Mouse (Mus musculus): ENCODE data around the gene Lgalsl.

Gene Lgalsl

GRCm38 (mm10) chr11:20830686-20831505 lies at the start of gene Lgalsl:
Gene Lgalsl, minus strand, starts transcription at chr11:20831056.
- DNase-seq (ENCODE audit: low spot score in 2 of 2) = peak; percentile 76 to 77

- no peak for DNase-seq (ENCODE audit: low spot score in 2 of 2)
Measured at GRCm38 (mm10) chr11:20878644-20879043, 47.8 kb upstream of the Lgalsl start.

DNA sequence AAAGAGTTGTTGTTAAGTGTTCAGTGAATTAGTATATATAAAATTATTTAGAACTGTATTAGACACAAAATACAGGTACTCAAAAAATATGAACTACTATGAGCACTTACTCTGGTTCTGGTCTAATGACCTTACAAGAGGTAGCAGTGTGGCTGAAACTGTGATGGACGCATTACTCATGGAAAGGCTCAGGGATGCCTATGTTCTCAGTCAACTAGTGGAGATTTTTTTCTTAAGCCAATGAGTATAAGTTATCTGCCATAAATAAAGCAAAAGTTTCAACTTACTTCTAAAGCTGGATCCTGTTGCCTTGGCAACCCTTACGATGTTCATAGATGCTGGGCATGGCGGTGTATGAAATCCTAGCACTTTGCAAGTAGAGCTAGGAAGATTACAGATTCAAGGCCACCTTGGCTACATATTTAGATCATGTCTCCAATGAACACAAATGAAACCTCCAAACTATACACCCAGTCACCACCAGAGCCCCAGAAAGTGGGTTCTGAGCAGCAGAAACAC lies 46.8 kb upstream of the Lgalsl start:
- DNase-seq (ENCODE audit: low spot score in 2 of 2) = peak in 1 of 2 experiments; percentile 32

GRCm38 (mm10) chr11:20873386-20873785 lies 42.5 kb upstream of the Lgalsl start:
- no peak for DNase-seq (ENCODE audit: low spot score in 2 of 2)

DNA sequence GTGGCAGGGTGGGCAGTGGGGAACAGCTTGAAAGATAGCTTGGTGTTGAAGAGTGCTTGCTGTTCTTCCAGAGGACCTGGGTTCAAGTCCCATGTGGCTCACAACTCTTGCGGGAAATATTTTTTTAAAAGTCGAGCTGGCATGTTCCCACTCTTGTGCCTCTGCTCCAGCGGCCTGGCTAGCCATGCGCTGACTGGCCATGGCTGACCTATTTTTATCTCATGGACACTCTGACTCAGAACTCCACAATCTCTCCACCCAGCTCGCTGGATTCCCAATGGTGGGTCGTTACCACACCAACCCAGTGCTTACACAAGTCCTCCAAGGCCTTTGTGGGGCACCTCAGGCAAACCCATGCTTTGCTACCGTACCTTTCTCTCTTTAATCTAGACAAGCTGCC lies 42.1 kb upstream of the Lgalsl start:
- DNase-seq (ENCODE audit: low spot score in 2 of 2) = no peak

DNA sequence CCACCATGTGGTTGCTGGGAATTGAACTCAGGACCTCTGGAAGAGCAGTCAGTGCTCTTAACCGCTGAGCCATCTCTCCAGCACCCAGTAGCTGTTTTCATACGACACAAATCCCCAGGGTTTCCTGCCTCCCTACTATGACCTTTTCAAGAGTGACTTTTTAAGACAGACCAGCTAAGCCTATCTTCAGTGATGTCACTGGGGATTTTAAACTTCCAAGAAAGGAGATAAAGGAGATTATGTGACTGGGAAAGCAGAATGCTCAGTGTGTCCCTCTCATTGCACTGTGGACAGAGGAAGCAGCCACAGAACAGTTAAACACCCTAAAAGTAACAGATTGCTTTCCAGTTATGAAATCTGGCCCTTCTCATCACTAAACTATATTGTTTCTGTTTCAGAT lies 41.6 kb upstream of the Lgalsl start:
- no peak for DNase-seq (ENCODE audit: low spot score in 2 of 2)

GRCm38 (mm10) chr11:20869927-20870326 lies 39.1 kb upstream of the Lgalsl start:
- DNase-seq (ENCODE audit: low spot score in 2 of 2) = no peak

- no peak for DNase-seq (ENCODE audit: low spot score in 2 of 2)
Measured at GRCm38 (mm10) chr11:20865450-20865849, 34.6 kb upstream of the Lgalsl start.

DNA sequence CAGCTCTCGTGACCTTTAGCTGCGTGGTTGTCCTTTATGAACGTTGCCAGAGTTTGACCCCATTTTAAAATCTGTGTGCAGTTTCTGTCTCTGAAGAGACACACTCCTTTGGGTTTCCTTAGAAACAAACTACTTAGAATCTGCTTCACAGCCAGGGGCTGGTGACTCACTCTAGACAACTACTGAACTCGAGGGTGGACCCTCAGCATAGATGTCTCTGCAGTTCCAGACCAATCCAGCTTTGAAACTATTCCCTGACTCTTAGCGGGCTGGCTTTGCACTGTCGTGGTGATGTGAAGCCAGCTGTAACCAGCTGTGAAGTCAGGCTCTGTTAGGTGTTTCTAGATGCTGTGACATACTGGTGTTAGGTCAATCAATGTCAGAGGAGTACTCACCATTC lies 33.8 kb upstream of the Lgalsl start:
- DNase-seq (ENCODE audit: low spot score in 2 of 2) = peak in 1 of 2 experiments; percentile 10

DNA sequence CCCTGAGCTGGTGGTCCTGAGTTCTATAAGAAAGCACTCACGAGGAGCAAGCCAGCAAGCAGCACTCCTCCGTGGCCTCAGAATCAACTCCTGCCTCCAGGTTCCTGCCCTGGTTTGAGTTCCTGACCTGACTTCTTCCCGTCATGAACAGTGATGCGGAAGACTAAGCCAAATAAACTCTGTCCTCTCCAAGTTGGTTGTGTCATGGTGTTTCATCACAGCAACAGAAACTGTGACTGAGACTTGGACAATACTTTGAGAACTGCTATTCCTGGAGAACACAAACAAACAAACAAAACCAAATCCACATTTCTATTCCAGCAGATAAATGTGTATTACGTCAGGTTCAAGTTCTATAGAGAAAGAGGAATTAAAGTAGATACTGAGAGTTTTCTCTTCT lies 31.2 kb upstream of the Lgalsl start:
- no peak for DNase-seq (ENCODE audit: low spot score in 2 of 2)

DNA sequence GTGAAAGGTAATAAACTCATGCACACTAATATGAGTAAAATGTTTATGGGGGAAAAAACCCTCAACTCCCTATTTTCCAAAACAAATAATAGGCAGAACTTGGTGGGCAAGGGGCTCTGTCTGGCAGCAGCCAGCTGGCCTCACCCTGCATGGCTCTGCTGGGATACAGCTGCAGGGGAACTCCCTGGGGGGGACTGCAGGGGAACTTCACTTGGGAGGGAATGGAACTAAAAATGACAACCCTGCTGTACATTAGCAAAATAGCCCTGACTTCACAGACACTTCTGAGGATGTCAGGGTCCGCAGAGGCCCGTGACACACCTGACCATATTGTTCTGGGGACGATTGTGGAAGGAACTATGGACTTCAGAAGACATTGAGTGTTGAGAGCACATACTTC lies 29.5 kb upstream of the Lgalsl start:
- no peak for DNase-seq (ENCODE audit: low spot score in 2 of 2)

DNA sequence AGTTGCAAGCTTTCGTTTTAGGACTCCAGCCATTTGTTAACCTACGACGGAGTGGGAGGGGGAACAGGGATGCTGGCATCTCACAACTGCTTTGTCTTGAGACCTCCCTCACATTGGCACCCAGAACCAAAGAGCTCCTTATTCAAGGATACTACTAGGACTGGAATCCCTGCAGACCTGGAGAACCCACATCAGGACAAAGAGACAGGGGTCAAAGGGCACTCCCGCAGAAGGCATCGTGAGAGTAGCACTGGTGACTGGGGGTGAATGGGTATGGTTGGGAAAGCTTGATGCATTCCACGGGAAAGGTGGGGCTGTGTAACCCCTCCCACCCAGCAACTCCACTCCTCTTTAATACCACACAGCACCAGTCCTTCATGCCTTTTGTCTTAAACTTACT lies 29.0 kb upstream of the Lgalsl start:
- no peak for DNase-seq (ENCODE audit: low spot score in 2 of 2)

DNA sequence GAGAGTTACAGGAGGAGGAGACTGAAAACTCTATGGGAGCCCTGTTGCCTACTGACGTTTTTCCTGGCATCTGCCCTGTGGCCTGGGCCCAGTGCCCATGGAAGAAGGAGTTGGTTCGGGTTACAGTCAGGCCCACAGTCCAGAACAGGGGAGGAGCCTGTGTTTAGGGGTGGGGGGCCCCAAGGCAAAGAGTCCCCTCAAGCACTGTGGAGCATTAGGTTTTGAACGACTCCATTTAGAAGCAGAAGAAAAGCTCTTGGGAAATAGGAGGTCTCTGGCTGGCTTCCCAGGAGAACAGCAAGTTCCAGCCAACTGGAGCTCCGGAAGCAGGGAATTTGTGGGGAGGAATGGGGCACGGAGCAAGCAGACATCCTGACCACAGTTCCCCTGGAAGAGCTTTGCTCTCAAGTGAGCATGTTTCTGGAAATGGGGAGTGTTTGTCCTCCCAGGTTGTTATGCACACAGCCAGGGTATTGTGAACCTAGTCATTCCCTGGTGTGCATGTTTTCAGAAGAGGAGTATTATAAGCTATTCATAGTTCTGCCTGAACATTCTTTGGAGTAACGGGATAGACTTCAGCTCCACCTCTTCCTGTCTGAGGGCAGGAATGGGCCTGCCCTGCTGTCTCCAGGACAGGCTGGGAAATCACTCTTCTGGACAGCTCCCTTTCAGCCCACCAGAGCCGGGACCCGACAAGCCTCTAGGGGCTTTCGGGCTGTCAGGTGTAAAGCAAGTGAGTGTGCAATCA lies 28.2 kb upstream of the Lgalsl start:
- peak; percentile 80 to 83 for DNase-seq (ENCODE audit: low spot score in 2 of 2)

- DNase-seq (ENCODE audit: low spot score in 2 of 2) = no peak
Measured at GRCm38 (mm10) chr11:20857921-20858320, 27.1 kb upstream of the Lgalsl start.

- no peak for DNase-seq (ENCODE audit: low spot score in 2 of 2)
Measured at GRCm38 (mm10) chr11:20854032-20854741, 23.3 kb upstream of the Lgalsl start.

- no peak for DNase-seq (ENCODE audit: low spot score in 2 of 2)
Measured at GRCm38 (mm10) chr11:20850196-20850595, 19.3 kb upstream of the Lgalsl start.

GRCm38 (mm10) chr11:20849403-20849802 lies 18.5 kb upstream of the Lgalsl start:
- DNase-seq (ENCODE audit: low spot score in 2 of 2) = no peak

GRCm38 (mm10) chr11:20837366-20837765 lies 6.5 kb upstream of the Lgalsl start:
- no peak for DNase-seq (ENCODE audit: low spot score in 2 of 2)

GRCm38 (mm10) chr11:20831600-20832137 lies 813 bp upstream of the Lgalsl start:
- DNase-seq (ENCODE audit: low spot score in 2 of 2) = peak in 1 of 2 experiments; percentile 15

DNA sequence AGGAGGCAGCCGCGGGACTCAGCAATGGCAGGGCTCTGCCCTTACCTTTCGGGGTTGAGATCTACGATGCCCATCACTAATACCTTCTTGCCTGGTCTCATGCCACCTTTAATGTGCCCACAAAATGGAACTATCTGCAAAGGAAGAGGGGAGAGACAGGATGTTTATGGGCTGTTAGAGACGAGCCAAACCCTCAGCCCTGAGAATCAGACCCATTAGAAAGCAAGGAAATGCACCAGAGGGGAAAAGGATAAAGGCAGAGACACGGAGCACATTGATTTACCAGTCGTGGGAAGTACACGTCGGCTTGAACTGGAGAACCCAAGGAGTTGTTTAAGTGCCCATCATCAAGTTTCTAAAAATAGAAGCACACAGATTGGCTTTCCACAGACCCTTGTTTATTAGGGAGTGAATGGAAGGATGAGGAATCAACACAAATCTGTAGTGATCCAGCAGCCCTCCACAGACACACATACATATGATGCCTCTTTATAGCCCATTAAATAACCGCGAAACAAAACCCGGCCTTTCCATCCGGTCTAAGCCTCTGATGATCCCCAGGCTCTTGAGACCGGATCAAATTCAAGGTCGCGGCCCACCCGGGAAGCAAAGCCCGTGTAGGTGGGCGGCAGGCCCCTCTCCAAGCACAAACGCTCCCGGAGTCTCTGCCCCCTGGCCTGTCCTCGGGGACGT lies 717 bp downstream of the Lgalsl start:
- peak; percentile 43 to 57 for DNase-seq (ENCODE audit: low spot score in 2 of 2)

DNA sequence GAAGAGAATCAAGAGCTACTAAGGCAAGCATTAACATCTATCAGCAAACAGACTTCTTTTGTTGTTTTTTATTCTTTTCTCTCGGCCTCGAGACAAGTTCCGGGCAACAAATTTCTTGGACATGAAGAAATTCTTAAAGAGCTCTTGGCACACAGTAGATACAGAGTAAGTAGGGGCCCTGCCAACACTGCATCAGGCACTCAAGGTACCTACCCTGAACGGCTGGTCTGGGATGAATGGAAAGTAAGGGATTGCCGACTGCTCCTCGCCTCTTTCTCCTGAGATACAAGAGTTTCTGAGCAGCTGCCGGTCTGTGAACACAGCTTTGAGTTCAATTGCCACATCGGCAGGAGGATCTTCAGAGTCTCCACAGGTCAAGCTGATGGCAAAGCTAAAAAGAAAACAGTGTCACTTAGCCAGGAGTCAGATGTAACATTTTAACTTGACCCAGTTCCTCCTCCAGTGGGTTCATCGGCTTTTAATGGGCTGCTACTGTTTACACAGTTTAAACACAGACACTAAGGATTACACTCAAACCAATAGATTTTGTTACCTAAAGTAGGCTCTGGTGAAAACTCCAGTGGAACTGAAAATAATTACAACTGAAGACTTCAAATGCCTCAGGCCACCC lies 1.7 kb downstream of the Lgalsl start:
- DNase-seq (ENCODE audit: low spot score in 2 of 2) = no peak
